Mouse (Mus musculus) adrenal gland, postnatal 4 days (tissue): ENCODE measurements around the gene Arap1. TPM values are rescaled to one million over a fixed set of nuclear protein-coding genes. Genes with fewer than 3 reads are reported as not detected.
A peak's percentile ranks its signal among the peaks of the same experiment; 100 is the strongest.

Experiments used
- DNase-seq, 2 experiments: peaks; one replicate each; pipeline ENCODE4 v3.0.0; 2021 to 2022; ENCODE audit warnings: low spot score in 2 of 2, mixed read lengths in 2 of 2
- total RNA-seq, 2 experiments: library from RNA; stranded (reverse); gene quantifications; 2 replicates each; pipeline ENCODE4 v1.2.3; 2021

Arap1 gene
- total RNA-seq, 2 experiments from 2014 or later = 76.3 to 102 TPM

GRCm38 (mm10) chr7:101435038-101435437, 87.2 kb downstream of the Arap1 start:
- DNase-seq = no peak

GRCm38 (mm10) chr7:101437876-101438275, 90.0 kb downstream of the Arap1 start:
- DNase-seq = no peak

DNA sequence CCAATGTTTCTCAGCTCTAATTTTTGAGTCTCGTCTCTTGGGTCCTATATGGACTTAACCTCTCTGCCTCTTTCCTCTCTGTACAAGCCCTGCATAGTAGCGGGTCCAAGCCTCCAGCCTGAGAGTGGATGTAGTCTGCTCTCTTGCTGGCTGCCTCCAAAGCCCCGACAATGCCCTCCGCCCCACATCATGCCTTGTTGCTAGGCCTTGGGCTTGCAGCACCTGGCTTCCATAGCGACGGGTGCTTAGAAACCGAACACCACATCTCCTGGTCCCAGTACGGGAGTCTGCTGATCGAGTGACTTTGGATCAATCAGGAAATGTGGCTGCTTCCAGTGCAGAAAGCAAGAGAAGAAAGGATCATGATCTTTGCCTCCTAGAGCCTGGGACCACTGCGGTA, 95.2 kb downstream of the Arap1 start:
- no peak for DNase-seq

DNA sequence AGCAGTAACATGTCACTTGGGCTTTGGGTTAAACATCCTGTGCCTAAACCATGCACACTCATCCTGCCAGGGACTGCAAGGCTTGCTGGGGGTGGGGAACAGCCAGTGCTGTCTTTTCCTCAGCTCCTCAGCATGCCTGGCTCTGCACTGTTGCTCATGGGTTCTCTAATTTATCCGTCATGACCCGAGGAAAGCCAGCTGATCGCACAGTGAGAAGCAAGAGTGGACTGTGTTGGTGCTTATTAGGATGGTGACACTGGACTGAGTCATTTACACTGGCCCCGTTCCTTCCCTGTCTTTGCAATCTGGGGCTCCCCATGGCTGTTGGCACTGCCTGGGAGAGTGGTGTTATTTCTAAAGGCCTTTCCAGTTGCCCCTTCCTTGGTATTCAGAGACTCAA, 96.3 kb downstream of the Arap1 start:
- no peak for DNase-seq

GRCm38 (mm10) chr7:101449855-101450254, 102.0 kb downstream of the Arap1 start:
- DNase-seq = no peak

GRCm38 (mm10) chr7:101450422-101451401, 102.8 kb downstream of the Arap1 start:
- peak; percentile 81 to 84 for DNase-seq

DNA sequence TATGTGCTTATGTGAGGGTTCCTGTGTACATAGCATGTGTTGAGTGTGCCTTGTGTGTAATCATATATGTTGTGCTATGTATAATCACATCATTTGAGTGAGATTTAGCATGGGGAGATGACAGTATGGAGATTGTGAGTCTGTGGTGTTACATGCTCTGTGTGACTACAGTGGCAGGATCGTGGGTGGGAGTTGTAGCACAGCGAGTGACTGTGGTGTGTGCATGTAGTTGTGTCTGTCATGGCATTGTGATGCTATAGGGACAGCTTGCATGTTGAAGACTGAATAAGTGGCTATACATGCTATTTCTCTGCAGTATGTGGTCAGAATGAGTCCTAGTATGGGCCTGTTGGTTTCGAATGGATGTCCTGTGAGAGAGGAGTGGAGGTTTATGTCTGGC, 104.8 kb downstream of the Arap1 start:
- DNase-seq = no peak

DNA sequence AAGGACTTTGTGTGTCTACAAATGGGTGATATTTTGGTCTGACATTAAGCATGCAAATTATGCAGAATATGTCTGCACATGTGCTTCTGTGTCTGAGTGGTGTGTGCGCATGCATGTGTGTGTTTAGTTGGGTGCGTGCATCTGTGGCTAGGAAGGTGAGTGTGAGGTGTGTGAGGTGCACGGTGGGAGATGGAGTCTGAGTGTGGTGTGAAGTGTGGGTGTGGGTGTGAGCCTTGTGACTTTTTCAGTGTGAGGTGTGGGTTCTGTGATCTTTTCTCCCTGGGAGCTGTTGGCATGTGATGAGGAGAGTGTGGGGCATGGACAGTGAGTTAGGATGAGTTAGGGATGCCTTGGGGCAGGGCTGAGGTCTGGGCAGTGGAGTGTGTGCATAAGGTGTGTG, 105.4 kb downstream of the Arap1 start:
- DNase-seq = no peak

DNA sequence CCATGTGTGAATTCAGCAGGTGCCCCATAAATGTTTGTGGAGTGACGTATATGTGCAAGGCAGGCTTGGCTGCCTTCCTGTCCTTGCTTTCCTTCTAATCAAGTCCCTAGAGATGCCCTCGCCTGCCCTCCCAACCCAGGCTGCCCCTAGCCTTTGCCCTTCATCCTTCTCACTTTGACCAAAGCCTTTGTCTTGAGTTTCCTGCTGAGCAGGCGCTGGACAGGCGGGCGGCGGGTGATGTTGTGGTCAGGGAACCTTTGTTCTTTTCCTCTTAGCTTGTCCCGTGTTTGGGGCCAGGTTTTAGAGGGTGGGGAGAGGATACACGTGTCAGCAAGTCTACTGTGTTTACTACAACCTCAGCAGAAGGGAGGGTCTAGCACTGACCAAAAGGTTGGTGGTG, 105.9 kb downstream of the Arap1 start:
- no peak for DNase-seq

DNA sequence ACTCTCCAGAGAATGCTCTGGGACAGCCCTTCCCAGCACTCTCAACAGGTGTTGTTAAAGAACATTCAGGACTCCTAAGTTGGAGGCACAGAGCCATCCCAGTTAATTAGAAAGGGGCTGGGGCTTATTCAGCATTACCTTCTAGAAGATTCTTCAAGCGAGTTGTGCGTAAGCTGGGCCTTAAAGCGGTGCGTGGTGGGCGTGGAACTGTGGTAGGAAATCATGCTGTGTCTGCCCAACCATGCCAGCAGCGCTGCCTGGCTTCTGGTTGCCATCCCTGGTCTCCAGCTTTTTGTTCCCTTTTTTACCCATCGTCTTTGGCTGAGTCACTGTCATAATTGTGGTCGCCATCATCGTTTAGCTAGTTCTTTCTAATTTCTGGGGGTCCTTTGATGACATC, 106.6 kb downstream of the Arap1 start:
- DNase-seq = no peak

DNA sequence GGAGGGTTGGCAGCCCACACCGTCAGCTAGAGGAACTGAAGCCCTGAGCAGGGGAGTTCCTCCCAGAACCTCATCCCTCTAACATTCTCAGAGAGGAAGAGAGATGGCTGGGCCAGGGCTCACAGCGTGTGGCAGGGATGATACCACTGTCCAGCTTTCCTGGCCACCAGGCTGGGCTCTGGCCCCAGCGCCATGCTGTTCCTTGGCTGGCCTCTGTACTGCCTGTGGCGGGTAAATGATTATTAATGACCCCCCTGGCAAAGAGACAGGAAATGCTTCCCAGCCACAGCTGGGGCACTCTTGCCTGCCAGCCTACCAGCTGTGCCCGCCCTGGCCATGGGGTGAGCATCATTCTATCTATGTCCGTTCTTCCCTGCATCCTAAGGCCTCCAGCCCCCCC, 107.3 kb downstream of the Arap1 start:
- no peak for DNase-seq

DNA sequence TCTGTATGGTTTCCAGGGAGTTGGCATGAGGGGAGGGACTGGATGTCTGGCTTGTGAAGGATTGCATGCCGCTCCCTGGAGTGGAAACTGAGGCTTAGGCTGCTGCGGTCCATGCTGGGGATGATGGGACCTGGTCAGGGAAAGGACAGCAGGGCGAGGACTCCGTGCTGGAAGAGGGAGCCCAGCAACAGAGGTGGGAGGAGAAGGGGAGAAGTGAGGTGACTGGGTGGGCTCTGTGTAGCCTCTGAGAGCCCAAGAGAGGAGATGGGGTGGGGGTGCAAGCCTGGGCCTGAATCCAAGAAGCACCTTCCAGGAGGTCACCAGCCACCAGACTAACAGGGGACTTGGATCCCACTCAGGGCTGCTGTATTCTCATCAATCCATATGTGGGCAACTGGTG, 108.5 kb downstream of the Arap1 start:
- DNase-seq = no peak

DNA sequence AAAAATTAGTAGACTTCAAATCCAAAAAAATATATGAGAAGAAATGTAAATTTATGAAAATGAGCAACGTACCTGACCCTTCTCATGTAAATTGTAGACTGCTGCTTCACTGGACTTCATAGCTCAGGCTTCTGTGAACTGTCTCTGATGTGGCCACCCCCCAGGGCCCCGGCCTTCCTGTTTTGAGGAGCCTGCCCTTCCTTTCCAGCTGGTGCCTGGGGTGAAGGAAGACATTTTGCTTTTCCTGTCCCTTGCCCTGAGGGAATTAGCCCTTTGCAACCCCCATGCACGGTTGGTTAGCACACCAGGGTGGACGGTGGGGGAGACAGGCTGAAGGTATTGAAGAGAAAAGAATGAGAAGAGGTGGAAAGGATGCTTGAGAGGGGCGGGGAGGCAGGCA, 108.9 kb downstream of the Arap1 start:
- DNase-seq = no peak

GRCm38 (mm10) chr7:101457283-101457682, 109.4 kb downstream of the Arap1 start:
- DNase-seq = no peak

DNA sequence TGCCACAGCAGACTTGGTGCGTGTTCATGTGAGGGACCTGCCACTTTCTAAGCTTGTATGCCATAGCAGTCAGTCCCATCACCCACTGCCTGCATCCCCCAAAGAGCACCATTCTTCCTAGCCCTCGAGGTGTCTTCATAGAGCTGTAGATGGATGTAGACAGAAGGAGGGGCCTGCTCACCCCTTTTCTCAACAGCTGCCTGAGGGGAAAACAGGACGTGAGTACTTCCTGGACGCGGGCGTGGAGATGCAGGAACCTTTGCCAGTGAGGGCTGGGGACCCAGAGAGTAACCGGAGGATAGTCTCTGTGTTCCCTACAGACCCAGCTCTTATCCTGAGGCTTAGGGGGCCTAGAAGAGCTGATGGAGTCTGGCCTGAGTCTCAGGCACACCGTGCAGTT, 109.9 kb downstream of the Arap1 start:
- DNase-seq = no peak

GRCm38 (mm10) chr7:101458278-101458781, 110.5 kb downstream of the Arap1 start:
- DNase-seq = no peak

DNA sequence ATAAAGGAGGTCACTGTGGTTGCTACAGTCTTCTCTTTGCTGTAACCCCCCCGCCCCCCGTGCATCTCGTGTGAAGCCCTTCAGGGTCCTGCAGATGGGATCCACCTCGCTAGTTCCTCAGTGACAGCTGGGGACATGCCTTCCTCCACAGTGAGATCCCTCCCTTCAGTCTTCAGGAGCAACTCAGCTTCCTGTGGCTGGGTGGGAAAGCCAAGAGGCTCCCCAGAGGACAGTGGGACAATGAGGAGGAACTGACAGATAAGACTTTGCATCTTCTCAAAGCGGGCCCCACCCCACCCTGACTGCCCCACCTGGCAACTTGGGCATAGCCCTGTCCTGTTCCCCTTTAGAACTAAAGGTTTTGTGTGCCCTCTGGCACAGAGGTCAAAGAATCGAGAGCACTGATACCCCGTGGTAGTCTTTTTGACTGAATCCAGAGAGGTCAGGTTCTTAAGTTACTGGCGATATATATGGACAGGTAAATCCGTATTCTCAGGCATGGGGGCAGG, 111.5 kb downstream of the Arap1 start:
- DNase-seq = no peak

DNA sequence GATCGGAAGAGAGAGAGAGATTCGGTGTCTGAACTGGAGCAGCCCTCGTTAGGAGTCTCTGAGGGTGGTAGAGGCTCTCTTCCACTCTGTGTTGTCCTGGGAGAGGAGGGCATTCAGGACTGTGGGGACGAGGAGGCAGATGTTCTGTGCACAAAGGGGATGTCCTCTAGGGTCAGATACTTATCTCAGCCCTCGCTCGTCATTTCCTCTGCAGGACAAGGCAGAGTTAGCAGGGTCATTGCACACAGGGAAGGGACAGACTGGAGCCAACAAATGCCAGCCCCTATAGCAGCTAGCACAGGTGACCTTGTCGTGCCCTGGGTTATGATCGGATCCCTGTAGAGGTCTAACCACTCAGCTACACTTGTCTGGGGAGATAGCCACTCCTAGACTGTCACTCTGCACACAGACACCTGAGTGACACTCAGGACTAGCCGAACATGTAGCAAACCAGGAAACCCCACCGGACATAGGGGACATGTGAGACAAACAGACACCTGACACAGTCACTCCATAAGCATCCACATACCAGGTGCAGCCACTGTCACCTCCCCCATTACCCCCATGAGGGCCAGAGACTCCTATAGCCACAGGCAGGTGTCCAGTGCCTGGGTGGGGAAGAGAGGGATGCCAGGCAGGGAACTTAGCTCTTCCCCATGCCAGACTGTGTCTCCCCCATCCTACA, 112.2 kb downstream of the Arap1 start:
- DNase-seq = no peak

DNA sequence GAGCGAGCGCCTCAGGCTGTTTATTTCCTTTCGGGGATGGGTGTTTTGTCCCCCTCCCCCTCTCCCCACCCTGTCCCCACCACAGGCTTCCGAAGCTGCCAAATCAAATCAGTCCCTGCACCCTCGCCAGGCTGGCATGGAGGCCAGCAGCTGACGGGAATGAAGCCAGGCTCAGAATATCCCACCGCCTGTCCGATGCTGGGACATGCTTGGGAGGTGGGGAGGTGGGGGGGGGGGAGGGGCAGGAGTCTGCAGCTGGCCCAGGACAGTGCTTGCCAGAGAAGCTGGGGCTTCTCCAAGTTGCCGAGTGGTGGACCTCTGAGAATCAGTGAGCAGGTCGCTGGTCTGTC, 112.7 kb downstream of the Arap1 start:
- DNase-seq = no peak

- DNase-seq = no peak
Observed at GRCm38 (mm10) chr7:101461571-101461970, 113.7 kb downstream of the Arap1 start.
